Mouse (Mus musculus) adrenal gland, adult 18-20 months (tissue): ENCODE data around the gene Gabarapl1. TPM values are rescaled to one million over a fixed set of nuclear protein-coding genes. Genes with fewer than 3 reads are reported as not detected.
"Not testable (repeated sequence)": the region's sequence is repeated elsewhere in the genome, so short reads cannot be mapped to it uniquely, and the experiment has no call there.

Experiments
- DNase-seq, 2 experiments: peaks; one replicate each; pipeline ENCODE4 v3.0.0; 2021 to 2022; ENCODE audit warnings: low spot score in 2 of 2
- long read RNA-seq, 2 experiments: library from polyadenylated mRNA; stranded (forward); transcript quantifications; one replicate each; pipeline ENCODE4 v2.0.0; 2021
- total RNA-seq, 2 experiments: library from RNA; stranded (reverse); gene quantifications; 1 replicate in 1 of 2; 2 replicates in 1 of 2; pipeline ENCODE4 v1.2.3; 2021

The Gabarapl1 gene
- total RNA-seq, result 100 to 1,000 TPM; 283 to 313 TPM
- long read RNA-seq, experiment 1, transcript Gabarapl1-201 (4 exons, 1,820 nt), result major isoform, 249 of 305 reads
- long read RNA-seq, experiment 1, partial matches to known transcripts, result 54 of 305 reads
- long read RNA-seq, experiment 1, other reads (novel, unspliced or antisense), result 1 of 305 reads
- long read RNA-seq, experiment 2, transcript Gabarapl1-201 (4 exons, 1,820 nt), result major isoform, 624 of 809 reads
- long read RNA-seq, experiment 2, partial matches to known transcripts, result 178 of 809 reads
- long read RNA-seq, experiment 2, other reads (novel, unspliced or antisense), result 3 of 809 reads

- peak; percentile 86 for DNase-seq
Measured at GRCm38 (mm10) chr6:129532942-129533860, at the start of gene Gabarapl1. Gabarapl1 (plus strand) TSS chr6:129533160.

GRCm38 (mm10) chr6:129494924-129495323, 38.0 kb upstream of the Gabarapl1 start:
- DNase-seq, result no peak

- DNase-seq, result no peak
Measured at GRCm38 (mm10) chr6:129497345-129498218, 35.4 kb upstream of the Gabarapl1 start.

- not testable (repeated sequence) for DNase-seq
Measured at GRCm38 (mm10) chr6:129499516-129499915, 33.4 kb upstream of the Gabarapl1 start.

GRCm38 (mm10) chr6:129503471-129503870, 29.5 kb upstream of the Gabarapl1 start:
- DNase-seq, result no peak

- no peak for DNase-seq
Measured at GRCm38 (mm10) chr6:129507024-129507423, 25.9 kb upstream of the Gabarapl1 start, which contains the start of gene Olr1. Olr1 (minus strand) TSS chr6:129507165.

- DNase-seq, result no peak
Measured at GRCm38 (mm10) chr6:129510120-129510911, 22.6 kb upstream of the Gabarapl1 start.

- no peak for DNase-seq
Measured at GRCm38 (mm10) chr6:129512367-129512766, 20.6 kb upstream of the Gabarapl1 start, which contains the start of gene Tmem52b. Tmem52b (plus strand) TSS chr6:129512555.

- DNase-seq, result no peak
Measured at GRCm38 (mm10) chr6:129512868-129513267, 20.1 kb upstream of the Gabarapl1 start.

- no peak for DNase-seq
Measured at GRCm38 (mm10) chr6:129513409-129513808, 19.6 kb upstream of the Gabarapl1 start.

- no peak for DNase-seq
Measured at GRCm38 (mm10) chr6:129514376-129514775, 18.6 kb upstream of the Gabarapl1 start.

GRCm38 (mm10) chr6:129515068-129515467, 17.9 kb upstream of the Gabarapl1 start:
- no peak for DNase-seq

- no peak for DNase-seq
Measured at GRCm38 (mm10) chr6:129516388-129516787, 16.6 kb upstream of the Gabarapl1 start.

- DNase-seq, result no peak
Measured at GRCm38 (mm10) chr6:129517752-129518408, 15.1 kb upstream of the Gabarapl1 start.

- no peak for DNase-seq
Measured at GRCm38 (mm10) chr6:129526069-129526468, 6.9 kb upstream of the Gabarapl1 start.

- DNase-seq, result no peak
Measured at GRCm38 (mm10) chr6:129527416-129527815, 5.5 kb upstream of the Gabarapl1 start.

GRCm38 (mm10) chr6:129529605-129530004, 3.4 kb upstream of the Gabarapl1 start:
- no peak for DNase-seq

GRCm38 (mm10) chr6:129530261-129530660, 2.7 kb upstream of the Gabarapl1 start:
- DNase-seq, result no peak

- DNase-seq, result peak; percentile 70 to 78
Measured at GRCm38 (mm10) chr6:129532556-129532941, 411 bp upstream of the Gabarapl1 start.
